Mouse (Mus musculus) lung, embryonic 16.5 days (tissue): Measurements from ENCODE around the gene Slc35a3. TPM values are rescaled to one million over a fixed set of nuclear protein-coding genes. Genes with fewer than 3 reads are reported as not detected.
"Not testable (repeated sequence)": the region's sequence is repeated elsewhere in the genome, so short reads cannot be mapped to it uniquely, and the experiment has no call there.

Source experiments
- ATAC-seq: fragments of 200-750 bp; cut with Nextera tagmentation; 2 replicates; pipeline ENCODE4 v1.8.0; 2017; ENCODE audit warnings: low read depth, mild to moderate bottlenecking, moderate library complexity
- H3K27ac ChIP-seq: fragments of 300-500 bp; sonication (generic); 2 replicates; pipeline ENCODE4 v1.5.1; 2014; ENCODE audit warnings: mild to moderate bottlenecking, control low read depth, low read length
- H3K27me3 ChIP-seq: fragments of 300-500 bp; sonication (generic); 2 replicates; pipeline ENCODE4 v1.6.1; 2014; ENCODE audit warnings: low read depth, low read length, mixed read lengths; ENCODE audit not compliant: control insufficient read depth, insufficient read depth
- H3K36me3 ChIP-seq: fragments of 300-500 bp; sonication (generic); 2 replicates; pipeline ENCODE4 v1.6.1; 2014; ENCODE audit warnings: low read length; ENCODE audit not compliant: control insufficient read depth, insufficient read depth
- H3K4me1 ChIP-seq: fragments of 300-500 bp; sonication (generic); replicated peaks from 2 replicates; pipeline ENCODE4 v1.6.1; 2014; ENCODE audit warnings: low read length, mixed read lengths; ENCODE audit not compliant: control insufficient read depth, insufficient read depth
- H3K4me2 ChIP-seq: fragments of 300-500 bp; sonication (generic); 2 replicates; pipeline ENCODE4 v1.6.1; 2014; ENCODE audit warnings: low read depth, low read length, control low read depth
- H3K4me3 ChIP-seq: fragments of 300-500 bp; sonication (generic); 2 replicates; pipeline ENCODE4 v1.5.1; 2014; ENCODE audit warnings: mild to moderate bottlenecking, low read length, control low read depth
- H3K9ac ChIP-seq: fragments of 300-500 bp; sonication (generic); 2 replicates; pipeline ENCODE4 v1.6.1; 2014; ENCODE audit warnings: low read length, control low read depth
- H3K9me3 ChIP-seq: fragments of 300-500 bp; sonication (generic); 2 replicates; pipeline ENCODE4 v1.6.1; 2016; ENCODE audit warnings: low read length; ENCODE audit not compliant: control insufficient read depth
- WGBS: fragments of 180-500 bp; shearing (Covaris S2); extraction: QIAGEN DNeasy Blood & Tissue Kit; methylation state at CpG from one replicate; pipeline ENCODE4 v1.1.7; 2014; 5-methylcytosine and 5-hydroxymethylcytosine counted together
- polyA plus RNA-seq: library from polyadenylated mRNA; unstranded; fragments of >200 nt; fragmentation: Nextera tagmentation; extraction: Ambion mirVana; gene quantifications from 2 replicates; pipeline ENCODE4 v1.2.1, GENCODE M21; 2015

The Slc35a3 gene
- polyA plus RNA-seq, 1 experiment from 2014 or later: 15.4 TPM

DNA sequence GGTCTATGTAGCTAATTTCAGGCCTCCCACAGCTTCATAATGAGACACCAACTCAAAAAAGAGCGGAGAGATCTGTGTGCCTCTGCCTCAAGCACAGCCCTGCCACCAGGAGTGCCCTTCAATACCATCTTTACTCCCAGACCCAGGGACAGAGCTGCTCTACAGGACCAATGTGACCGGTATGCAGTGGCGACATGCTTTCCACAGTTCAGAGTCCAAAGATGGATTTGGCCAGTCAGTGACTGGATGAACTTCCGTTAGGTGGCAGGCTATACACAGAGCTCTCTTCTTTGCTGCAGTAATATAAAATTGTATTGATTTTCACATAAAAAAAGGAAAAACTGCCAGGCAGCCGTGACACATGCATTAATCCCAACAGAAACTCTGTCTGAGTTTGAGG, 8.8 kb downstream of the Slc35a3 start:
- H3K9me3 ChIP-seq: no peaks in the 10 kb centered on the region
- 93% methylated on average over 5 of the region's 5 CpGs for WGBS
- no peak overlapping the region for H3K27ac ChIP-seq
- peaks cover 4% of the 10 kb centered on the region; the same call in 1 of the 2 replicates for H3K36me3 ChIP-seq
- no peak overlapping the region for H3K9ac ChIP-seq
- H3K27me3 ChIP-seq: no peaks in the 10 kb centered on the region
- H3K4me1 ChIP-seq: no peaks in the 10 kb centered on the region
- no peak for ATAC-seq
- no peak overlapping the region for H3K4me3 ChIP-seq
- H3K4me2 ChIP-seq: no peak overlapping the region

DNA sequence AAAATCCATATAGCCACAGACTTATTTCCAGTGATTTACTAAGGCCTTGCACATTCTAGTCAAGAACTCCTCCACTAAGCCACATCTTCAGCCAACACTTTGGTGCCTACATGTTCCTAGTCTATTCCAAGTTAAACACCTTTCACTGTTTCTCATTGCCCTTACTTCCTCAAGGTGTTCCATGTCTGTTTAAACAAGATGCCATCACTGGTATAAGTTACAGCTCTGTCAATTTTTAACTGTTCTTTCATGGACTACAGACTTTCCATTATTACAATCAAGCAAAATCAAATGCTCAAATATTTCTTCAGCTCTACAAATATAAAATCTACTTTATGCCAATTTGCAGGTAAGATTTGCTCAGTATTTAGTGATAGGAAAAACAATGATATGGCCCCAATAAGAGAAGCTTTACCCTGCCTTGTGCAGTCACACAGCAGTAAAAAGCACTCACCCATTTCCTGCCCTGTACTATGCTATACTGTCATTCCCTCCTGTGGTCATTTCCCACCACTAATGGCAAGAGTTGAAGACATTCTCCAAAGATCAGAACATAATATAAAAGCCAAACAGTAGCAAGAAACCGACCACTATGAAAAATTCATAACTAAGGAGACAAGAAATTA, 9.9 kb downstream of the Slc35a3 start:
- 68% methylated on average over 1 of the region's 1 CpGs for WGBS
- Histone ChIP-seq H3K4me3 (no peak overlapping the region), H3K27me3 (no peaks in the 10 kb centered on the region), H3K4me2 (no peak overlapping the region), H3K9ac (no peak overlapping the region), H3K9me3 (no peaks in the 10 kb centered on the region), H3K36me3 (peaks cover 4% of the 10 kb centered on the region; the same call in 1 of the 2 replicates), H3K27ac (no peak overlapping the region), H3K4me1 (no peaks in the 10 kb centered on the region)
- no peak for ATAC-seq

DNA sequence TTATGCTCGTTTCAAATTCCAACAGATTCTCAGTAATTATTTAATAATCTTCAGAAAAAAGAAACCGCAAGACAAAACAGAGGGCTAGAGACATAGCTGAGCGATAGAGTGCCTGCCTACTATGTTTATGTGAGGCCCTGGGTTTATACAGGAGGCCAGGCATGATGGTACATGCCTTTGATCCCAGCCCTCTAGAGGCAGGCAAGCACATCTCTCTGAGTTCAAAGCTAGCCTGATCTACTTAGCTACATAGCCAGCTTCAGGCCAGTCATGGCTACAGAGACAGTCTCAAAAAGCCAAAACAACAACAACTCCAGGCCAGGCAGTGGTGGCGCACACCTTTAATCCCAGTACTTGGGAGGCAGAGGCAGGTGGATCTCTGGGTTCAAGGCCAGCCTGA, 11.0 kb downstream of the Slc35a3 start:
- H3K4me2 ChIP-seq: no peak overlapping the region
- no peaks in the 10 kb centered on the region for H3K4me1 ChIP-seq
- H3K36me3 ChIP-seq: peaks cover under 1% of the 10 kb centered on the region; the same call in 1 of the 2 replicates
- no peak overlapping the region for H3K9ac ChIP-seq
- no peak overlapping the region for H3K27ac ChIP-seq
- ATAC-seq: no peak
- no peak overlapping the region for H3K4me3 ChIP-seq
- 88% methylated on average over 4 of the region's 4 CpGs for WGBS
- no peaks in the 10 kb centered on the region for H3K27me3 ChIP-seq
- H3K9me3 ChIP-seq: no peaks in the 10 kb centered on the region

DNA sequence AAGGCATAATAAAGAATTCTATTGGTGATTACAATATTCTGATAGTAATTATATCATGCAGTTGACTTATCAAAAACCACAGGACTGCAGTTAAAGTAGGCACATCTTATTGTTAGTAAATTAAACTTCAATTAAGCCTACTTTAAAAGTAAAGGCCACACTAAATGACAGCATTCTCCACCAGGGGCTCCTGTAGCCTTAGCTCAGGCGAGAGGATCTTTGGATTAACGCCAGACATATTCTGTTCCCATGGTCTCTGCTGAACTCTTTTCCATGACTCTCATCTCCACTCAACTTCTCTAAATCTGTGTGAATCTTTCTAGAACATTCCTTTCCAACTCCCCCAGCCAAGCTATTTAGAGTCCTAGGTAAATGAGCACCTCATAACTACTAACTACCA, 13.8 kb downstream of the Slc35a3 start:
- Histone ChIP-seq H3K27me3 (no peaks in the 10 kb centered on the region), H3K4me3 (no peak overlapping the region), H3K4me2 (no peak overlapping the region), H3K27ac (no peak overlapping the region), H3K4me1 (no peaks in the 10 kb centered on the region), H3K9ac (no peak overlapping the region), H3K9me3 (no peaks in the 10 kb centered on the region), H3K36me3 (no peaks in the 10 kb centered on the region)
- no peak for ATAC-seq
- whole genome bisulfite sequencing: 51% methylated on average over 2 of the region's 2 CpGs

DNA sequence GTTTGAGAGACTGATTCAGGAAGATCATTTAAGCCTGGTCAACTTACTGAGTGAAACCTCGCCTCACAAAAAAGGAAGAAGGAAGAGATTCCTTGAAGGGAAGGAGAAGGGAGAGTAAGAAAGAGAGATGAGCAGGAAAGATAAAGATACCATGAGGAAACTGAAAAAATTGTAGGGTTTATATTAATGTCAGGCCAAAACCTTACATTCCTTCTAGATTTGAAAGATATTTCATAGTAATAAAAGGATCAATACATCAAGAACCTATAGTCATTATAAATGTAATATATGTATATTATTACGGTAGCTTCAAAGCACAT, 17.0 kb downstream of the Slc35a3 start:
- WGBS: 82% methylated on average over 2 of the region's 2 CpGs
- Histone ChIP-seq H3K4me2 (no peak overlapping the region), H3K9me3 (no peaks in the 10 kb centered on the region), H3K9ac (no peak overlapping the region), H3K27ac (no peak overlapping the region), H3K27me3 (no peaks in the 10 kb centered on the region), H3K4me1 (no peaks in the 10 kb centered on the region), H3K4me3 (no peak overlapping the region), H3K36me3 (no peaks in the 10 kb centered on the region)
- no peak for ATAC-seq

DNA sequence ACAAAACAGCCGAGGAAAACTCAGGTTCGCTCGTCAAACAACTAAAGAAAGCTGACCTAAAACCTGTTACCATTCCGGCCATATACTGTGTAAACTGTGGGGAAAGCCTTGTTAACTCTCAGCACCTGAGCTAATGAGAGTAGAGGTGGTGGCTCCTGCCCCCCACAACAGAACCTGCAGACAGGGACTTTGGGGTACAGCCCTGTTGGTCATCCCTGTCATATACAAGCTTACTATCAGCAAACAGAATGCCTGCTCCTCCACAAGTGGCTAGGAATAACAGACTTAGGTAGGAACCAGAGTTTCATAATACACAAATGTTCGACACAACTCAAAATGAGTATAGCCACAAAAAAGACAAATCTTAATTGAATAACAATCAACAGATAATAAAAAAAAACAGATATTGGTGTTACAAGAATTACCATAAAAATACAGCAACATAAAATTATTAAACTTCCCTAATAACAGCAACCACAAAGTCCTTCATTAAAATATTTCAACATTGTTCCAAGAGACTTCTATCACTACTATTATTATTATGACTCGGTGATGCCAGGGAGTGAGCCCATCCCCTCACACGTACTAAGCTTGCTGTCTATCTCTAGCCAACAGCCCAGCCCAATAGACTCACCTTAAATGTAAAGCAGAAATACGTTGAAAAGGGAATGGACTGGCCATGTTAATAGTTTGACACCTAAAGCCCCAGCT, 17.5 kb downstream of the Slc35a3 start:
- 80% methylated on average over 8 of the region's 8 CpGs for WGBS
- Histone ChIP-seq H3K4me1 (no peaks in the 10 kb centered on the region), H3K27me3 (no peaks in the 10 kb centered on the region), H3K4me3 (no peak overlapping the region), H3K36me3 (no peaks in the 10 kb centered on the region), H3K27ac (no peak overlapping the region), H3K9me3 (no peaks in the 10 kb centered on the region), H3K9ac (no peak overlapping the region), H3K4me2 (no peak overlapping the region)
- no peak for ATAC-seq

DNA sequence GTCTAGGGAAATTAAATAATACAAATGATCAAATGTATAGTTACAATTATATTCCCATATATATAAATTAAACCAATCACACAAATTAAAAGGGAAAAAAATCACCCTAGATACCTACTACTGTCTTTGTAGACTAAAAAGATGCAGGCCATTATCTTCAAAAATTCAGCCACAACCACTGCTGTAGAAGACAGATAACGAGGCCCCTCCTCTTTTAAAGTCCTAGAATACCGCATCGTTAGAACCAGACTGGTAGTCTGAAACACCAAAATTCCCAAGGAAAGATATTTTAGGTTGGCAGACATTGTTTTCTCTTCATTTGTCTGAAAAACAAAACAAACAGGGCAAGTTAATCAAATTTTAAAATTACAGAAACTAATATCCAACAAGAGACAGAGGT, 18.3 kb downstream of the Slc35a3 start:
- no peaks in the 10 kb centered on the region for H3K27me3 ChIP-seq
- no peaks in the 10 kb centered on the region for H3K4me1 ChIP-seq
- ATAC-seq: no peak
- no peak overlapping the region for H3K4me3 ChIP-seq
- H3K9me3 ChIP-seq: no peaks in the 10 kb centered on the region
- no peak overlapping the region for H3K9ac ChIP-seq
- WGBS: 85% methylated on average over 3 of the region's 3 CpGs
- H3K27ac ChIP-seq: no peak overlapping the region
- no peak overlapping the region for H3K4me2 ChIP-seq
- H3K36me3 ChIP-seq: no peaks in the 10 kb centered on the region

DNA sequence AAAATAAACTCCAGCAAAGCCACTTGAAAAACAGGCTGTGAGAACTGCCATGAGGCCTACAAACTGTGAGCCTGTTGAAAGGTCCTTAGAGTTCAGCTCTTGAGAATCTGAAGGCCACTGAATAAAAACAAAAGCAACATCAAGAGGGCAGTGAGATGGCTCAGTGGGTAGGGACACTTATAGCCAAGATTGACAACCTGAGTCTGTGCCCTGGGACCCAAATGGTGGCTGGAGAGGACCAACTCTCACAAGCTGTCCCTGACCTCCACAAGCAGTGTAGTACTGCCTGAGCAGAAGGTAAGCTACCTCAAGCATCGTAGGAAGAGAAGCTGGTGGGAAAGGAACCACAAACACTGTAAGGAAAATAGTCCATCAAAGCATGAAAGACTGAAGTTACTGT, 31.5 kb downstream of the Slc35a3 start, which contains the start of gene Gm43191:
Gene Gm43191 (minus strand): TSS at position 101 of the 400 bp plus-strand sequence.
- Histone ChIP-seq H3K4me2 (no peak within 1 kb of the TSS), H3K36me3 (peaks cover 2% of the 10 kb centered on the region; the same call in 1 of the 2 replicates), H3K4me1 (no peaks in the 10 kb centered on the region), H3K4me3 (no peak within 1 kb of the TSS), H3K9me3 (no peaks in the 10 kb centered on the region), H3K9ac (no peak within 1 kb of the TSS), H3K27me3 (no peaks in the 10 kb centered on the region), H3K27ac (no peak within 1 kb of the TSS)
- WGBS: 100% methylated on average over 1 of the region's 1 CpGs
- ATAC-seq: no peak

DNA sequence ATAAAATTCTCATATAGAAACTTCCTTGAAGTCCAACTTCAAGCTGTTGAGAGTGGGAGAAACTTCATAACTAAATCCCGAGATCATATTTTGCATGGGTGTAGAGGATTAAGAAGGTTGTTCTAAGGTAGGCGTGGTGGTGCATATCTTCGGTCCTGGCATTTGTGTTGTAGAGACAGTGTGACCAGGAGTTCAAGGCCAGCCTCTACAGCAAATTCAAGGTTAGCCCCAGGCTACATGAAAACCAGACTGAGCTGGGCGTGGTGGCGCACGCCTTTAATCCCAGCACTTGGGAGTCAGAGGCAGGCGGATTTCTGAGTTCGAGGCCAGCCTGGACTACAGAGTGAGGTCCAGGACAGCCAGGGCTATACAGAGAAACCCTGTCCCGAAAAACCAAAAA, 48.4 kb downstream of the Slc35a3 start:
- not testable (repeated sequence) for H3K9ac ChIP-seq, H3K9me3 ChIP-seq, H3K36me3 ChIP-seq, H3K27me3 ChIP-seq, H3K27ac ChIP-seq, H3K4me2 ChIP-seq, H3K4me3 ChIP-seq, ATAC-seq
- H3K4me1 ChIP-seq: peaks cover 13% of the 10 kb centered on the region
- WGBS: 90% methylated on average over 9 of the region's 9 CpGs
